Mouse (Mus musculus) spleen, adult 2 months (tissue): Measurements from ENCODE around the gene Erich4.

Experiments used
- CTCF ChIP-seq: fragments of 200-500 bp; IDR thresholded peaks from 2 replicates; pipeline ENCODE4 v1.5.1; 2011; ENCODE audit warnings: mild to moderate bottlenecking, inconsistent platforms; ENCODE audit not compliant: insufficient read depth, insufficient read length, insufficient replicate concordance; ENCODE audit errors: extremely low read depth
- POLR2A ChIP-seq: fragments of 200-500 bp; IDR thresholded peaks from 2 replicates; pipeline ENCODE4 v1.6.1; 2011; ENCODE audit warnings: low read depth, low read length, inconsistent platforms

- TF ChIP-seq CTCF (no peak), POLR2A (no peak)
Measured at GRCm38 (mm10) chr7:25620101-25620500, 4.4 kb upstream of the Erich4 start.
